Mouse (Mus musculus) megakaryocyte, adult 5-6 weeks (primary cell): ENCODE measurements around the gene Sh3gl1. TPM values are rescaled to one million over a fixed set of nuclear protein-coding genes. Genes with fewer than 3 reads are reported as not detected.

Source experiments
- ATAC-seq: 2 replicates; pipeline ENCODE4 v1.8.0; 2016; ENCODE audit warnings: mild to moderate bottlenecking, inconsistent platforms; ENCODE audit not compliant: poor library complexity, severe bottlenecking
- total RNA-seq, 2 experiments: library from RNA; stranded (forward) in 1 of 2; stranded (reverse) in 1 of 2; fragments of 153-499, 151-499 nt in 1 of 2; fragments of 221-1000, 200-1000 nt in 1 of 2; gene quantifications; 2 replicates each; pipeline versions ENCODE4 v1.2.3 to v1.2.4; 2015 to 2017

Sh3gl1 gene
- total RNA-seq, 2 experiments from 2014 or later: 22.3 to 35.0 TPM

- peak; percentile 67 for ATAC-seq
These were observed 3.8 kb upstream of the Sh3gl1 start, which contains the start of gene Chaf1a for GRCm38 (mm10) chr17:56040030-56040856. TSS of gene Chaf1a (plus strand) at chr17:56040439.

GRCm38 (mm10) chr17:56039345-56039744 lies 2.9 kb upstream of the Sh3gl1 start:
- no peak for ATAC-seq

GRCm38 (mm10) chr17:56038583-56039261 lies 2.3 kb upstream of the Sh3gl1 start:
- ATAC-seq: no peak

- no peak for ATAC-seq
These were observed 459 bp upstream of the Sh3gl1 start for GRCm38 (mm10) chr17:56036901-56037287.

GRCm38 (mm10) chr17:56035216-56035615 lies 1.2 kb downstream of the Sh3gl1 start:
- no peak for ATAC-seq

GRCm38 (mm10) chr17:56034726-56035100 lies 1.7 kb downstream of the Sh3gl1 start:
- no peak for ATAC-seq

GRCm38 (mm10) chr17:56034040-56034725 lies 2.3 kb downstream of the Sh3gl1 start:
- ATAC-seq: no peak

GRCm38 (mm10) chr17:56032831-56033230 lies 3.6 kb downstream of the Sh3gl1 start:
- ATAC-seq: peak; percentile 26

- no peak for ATAC-seq
These were observed 4.2 kb downstream of the Sh3gl1 start for GRCm38 (mm10) chr17:56032127-56032733.

GRCm38 (mm10) chr17:56031431-56031830 lies 5.0 kb downstream of the Sh3gl1 start:
- ATAC-seq: no peak

GRCm38 (mm10) chr17:56030919-56031318 lies 5.5 kb downstream of the Sh3gl1 start:
- ATAC-seq: peak; percentile 68

GRCm38 (mm10) chr17:56030238-56030870 lies 6.1 kb downstream of the Sh3gl1 start:
- ATAC-seq: no peak

GRCm38 (mm10) chr17:56027801-56028441 lies 8.5 kb downstream of the Sh3gl1 start:
- ATAC-seq: no peak

- ATAC-seq: no peak
These were observed 9.6 kb downstream of the Sh3gl1 start for GRCm38 (mm10) chr17:56026881-56027280.

- no peak for ATAC-seq
These were observed 10.1 kb downstream of the Sh3gl1 start for GRCm38 (mm10) chr17:56026303-56026702.

GRCm38 (mm10) chr17:56024931-56025330 lies 11.5 kb downstream of the Sh3gl1 start:
- ATAC-seq: no peak

- ATAC-seq: no peak
These were observed 12.0 kb downstream of the Sh3gl1 start for GRCm38 (mm10) chr17:56024476-56024875.

GRCm38 (mm10) chr17:56023386-56023785 lies 13.0 kb downstream of the Sh3gl1 start:
- peak; percentile 87 for ATAC-seq

- ATAC-seq: no peak
These were observed 13.5 kb downstream of the Sh3gl1 start for GRCm38 (mm10) chr17:56022989-56023290.
